Mouse (Mus musculus) liver (tissue): Measurements from ENCODE around the gene Zfp839.
A peak's percentile ranks its signal among the peaks of the same experiment; 100 is the strongest.
"Not testable (repeated sequence)": the region's sequence is repeated elsewhere in the genome, so short reads cannot be mapped to it uniquely, and the experiment has no call there.

Source experiments
- DNase-seq: peaks from one replicate; pipeline ENCODE4 v3.0.0-alpha.2; 2020; ENCODE audit warnings: mixed read lengths

The Zfp839 gene

GRCm38 (mm10) chr12:110841731-110842493, 8.1 kb upstream of the Zfp839 start:
- DNase-seq: no peak

- peak; percentile 86 for DNase-seq
These were observed 6.6 kb upstream of the Zfp839 start for GRCm38 (mm10) chr12:110843194-110844048.

DNA sequence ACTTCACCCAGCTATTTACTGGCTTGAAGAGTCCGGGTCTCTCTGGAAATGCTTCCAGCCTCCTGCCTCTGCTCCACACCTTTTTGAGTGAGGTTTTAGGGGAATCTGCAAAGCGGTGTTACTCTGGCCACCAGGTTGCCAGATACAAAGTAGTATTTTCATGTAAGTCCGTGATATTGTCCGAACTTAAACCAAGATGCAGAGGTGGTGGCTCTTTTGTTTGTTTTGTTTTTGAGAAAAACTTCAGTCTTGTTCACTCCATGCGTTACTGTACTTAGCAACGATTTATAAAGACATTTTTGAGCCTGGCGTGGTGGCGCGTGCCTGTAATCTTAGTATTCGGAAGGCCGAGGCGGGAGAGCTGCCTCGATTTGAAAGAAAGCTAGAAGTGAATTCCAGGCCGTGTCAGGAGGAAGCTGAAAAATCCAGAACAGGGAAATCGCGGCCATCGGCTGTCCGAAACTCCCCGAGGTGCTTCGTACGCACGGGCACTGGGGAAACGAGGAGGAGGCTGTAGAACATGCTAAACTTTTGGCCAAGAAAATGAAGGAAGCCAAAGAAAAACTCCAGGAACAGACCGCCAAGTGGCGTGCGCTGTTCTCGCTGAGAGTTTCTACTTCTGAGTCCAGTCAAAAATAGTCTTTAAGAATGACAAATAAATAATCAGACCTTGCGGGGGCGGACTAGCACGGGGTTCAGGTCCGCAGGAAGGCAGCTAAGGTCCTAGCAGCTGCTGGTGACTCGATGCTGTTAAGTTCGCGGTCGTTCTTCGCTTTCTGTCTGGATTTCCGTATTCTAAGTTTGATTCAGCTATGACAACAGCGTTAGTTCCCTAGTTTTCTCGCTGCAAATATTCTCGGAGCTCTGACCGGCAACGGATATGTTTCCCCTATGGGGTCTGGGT, 5.6 kb upstream of the Zfp839 start:
- peak; percentile 44 for DNase-seq

DNA sequence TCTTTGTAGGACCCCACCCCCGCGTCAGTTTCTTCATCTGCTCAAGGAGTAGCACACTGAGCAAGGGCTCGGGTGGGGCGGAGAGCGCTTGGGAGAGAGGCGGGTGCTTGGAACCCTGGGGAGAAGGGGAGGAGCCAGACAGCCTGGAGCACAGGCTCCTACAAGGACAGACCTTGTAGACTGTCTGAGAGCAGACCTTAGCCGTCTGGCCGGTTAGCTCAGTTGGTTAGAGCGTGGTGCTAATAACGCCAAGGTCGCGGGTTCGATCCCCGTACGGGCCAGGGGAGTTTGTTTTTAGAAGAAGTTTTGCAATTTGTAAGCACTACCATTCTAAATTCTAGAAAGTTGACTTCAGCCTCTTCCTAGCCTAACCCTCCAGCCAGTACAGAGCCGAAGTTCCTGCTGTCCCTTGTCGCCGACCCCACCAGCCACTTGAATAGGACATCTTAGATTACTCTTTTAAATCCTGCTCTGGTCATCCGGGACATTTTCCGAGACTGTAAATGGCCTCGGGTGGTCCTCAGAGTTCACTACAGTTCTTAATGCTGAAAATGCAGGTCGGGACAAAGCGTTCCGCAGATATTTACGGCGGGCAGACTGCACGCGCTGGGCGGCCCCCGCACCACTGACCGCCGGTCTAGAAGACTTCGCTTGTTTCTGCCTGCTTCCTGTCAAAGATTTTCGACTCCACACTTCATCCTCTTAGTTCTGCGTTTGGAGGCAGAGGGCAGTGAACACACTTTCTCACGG, 4.7 kb upstream of the Zfp839 start:
- DNase-seq: peak; percentile 97

DNA sequence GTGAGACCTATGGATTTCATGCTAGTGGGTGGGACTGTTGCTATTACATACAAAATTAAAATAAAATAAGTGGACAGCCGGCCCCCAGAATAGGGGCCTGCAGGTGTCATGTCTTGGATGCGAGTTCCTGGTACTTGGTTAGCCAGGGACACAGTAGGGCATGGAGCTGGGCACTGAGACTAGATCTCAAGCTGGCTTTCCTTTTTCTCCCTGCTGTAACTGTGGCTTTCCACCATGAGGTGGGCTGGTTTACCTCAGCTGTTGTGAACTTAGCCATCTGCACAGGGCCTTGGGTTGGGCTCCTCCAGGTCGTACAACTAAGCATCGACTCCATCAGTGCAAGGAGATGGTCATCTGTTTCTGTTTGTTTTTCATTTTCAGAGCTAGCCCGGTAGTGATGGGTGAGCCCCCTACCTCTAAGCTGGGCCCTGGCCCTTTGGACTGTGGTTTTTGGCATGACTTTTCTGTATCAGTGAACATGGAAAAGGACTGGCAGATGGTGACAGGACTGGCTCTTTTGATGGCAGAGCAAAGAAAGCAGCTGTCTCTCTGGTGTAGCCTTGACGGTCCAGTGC, 3.8 kb upstream of the Zfp839 start:
- DNase-seq: no peak

- no peak for DNase-seq
These were observed 840 bp downstream of the Zfp839 start for GRCm38 (mm10) chr12:110850929-110851256.

DNA sequence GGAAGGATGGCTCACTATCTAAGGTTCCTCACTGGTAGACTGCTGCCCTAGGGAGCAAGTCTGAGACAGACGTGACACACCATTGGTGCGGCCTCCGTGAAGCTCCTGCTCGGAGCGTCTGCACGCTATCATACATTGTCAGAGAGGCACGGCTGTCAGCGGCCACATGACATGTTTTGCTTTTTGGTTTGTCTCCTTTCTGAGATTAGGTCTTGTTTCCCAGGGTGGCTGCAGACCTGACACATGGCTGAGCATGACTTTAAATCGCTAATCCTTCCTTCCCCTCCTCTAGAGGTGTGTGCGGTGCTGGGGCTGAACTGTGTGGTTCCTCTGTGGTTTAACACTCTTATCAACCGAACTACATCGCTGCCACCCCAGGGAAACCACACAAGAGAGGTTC, 1.4 kb downstream of the Zfp839 start:
- peak; percentile 66 for DNase-seq

- no peak for DNase-seq
These were observed 1.9 kb downstream of the Zfp839 start for GRCm38 (mm10) chr12:110851923-110852322.

DNA sequence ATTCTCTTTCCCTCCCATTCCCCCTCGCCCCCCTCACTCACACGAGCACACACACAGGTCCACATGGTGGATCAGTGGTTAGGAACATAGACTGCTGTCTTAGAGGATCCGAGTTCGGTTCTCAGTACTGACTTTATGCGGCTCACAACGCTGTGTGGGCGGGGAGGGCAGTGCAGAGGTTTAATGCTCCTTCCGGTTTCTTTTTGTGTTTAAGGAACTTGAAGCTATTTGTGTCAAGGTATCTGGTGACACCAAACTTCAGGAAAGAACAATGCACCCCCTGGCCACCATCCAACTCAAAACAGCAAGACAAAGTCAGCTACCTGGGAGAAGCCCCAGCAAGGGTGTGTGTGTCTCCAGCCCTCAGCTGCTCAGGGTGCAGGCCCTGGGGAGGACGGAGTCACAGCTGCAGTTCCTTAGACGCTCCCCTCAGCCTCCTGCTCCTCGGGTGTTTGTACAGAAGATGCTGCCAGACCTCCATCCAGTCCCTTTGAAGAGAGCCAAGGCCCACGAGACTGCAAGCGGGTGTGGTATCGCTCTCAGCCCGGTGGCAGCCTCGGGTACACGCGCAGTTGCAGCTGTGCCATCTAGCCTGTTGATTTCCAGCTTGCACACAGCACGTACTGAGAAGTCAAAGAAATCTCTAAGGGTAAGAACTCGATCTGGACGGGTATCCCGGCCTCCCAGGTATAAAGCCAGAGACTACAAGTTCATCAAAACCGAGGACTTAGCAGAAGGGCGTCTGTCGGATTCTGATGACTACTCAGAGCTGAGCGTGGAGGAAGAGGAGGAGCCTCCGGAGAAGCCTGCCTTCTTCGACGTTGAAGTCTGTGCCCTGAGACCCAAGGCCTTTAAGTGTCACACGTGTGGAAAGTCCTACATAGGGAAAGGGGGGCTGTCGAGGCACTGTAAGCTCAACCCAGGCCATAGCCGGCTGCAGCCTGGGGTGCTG, 5.0 kb downstream of the Zfp839 start:
- no peak for DNase-seq

- DNase-seq: no peak
These were observed 7.1 kb downstream of the Zfp839 start for GRCm38 (mm10) chr12:110857196-110857595.

DNA sequence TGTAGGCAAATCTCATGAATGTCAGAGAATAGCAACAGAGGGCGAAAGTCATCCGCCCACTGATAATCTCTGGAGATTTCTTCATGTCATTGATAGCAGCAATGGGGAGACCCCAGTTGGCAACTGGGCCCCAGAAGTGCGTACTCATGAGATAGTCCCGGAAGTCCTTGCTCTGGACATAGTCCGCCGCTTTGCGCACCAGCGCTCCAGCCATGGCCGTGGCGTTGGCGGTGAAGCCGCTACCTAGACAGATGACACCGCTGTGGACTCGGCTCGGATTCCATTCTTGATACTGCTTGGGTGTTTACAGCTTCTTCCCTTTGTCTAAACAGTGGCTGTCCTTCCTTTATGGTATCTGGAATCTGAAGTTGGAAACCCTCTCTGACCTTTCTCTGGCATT, 8.6 kb downstream of the Zfp839 start:
- DNase-seq: not testable (repeated sequence)

DNA sequence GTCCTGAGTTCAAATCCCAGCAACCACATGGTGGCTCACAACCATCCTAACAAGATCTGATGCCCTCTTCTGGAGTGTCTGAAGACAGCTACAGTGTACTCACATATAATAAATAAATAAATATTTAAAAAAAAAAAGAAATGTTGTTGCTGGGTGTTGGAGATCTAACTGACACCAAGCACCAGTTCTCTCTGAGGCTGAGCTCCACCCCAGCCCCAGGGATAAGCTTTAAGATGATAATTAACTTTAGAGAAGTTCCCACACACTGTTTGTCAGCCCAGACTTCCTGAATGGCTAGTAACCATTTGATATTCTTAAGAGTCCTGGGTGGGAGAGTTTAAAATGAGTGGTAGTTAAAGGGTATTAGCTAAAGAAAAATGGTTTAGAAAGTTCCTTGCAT, 10.2 kb downstream of the Zfp839 start:
- DNase-seq: no peak

DNA sequence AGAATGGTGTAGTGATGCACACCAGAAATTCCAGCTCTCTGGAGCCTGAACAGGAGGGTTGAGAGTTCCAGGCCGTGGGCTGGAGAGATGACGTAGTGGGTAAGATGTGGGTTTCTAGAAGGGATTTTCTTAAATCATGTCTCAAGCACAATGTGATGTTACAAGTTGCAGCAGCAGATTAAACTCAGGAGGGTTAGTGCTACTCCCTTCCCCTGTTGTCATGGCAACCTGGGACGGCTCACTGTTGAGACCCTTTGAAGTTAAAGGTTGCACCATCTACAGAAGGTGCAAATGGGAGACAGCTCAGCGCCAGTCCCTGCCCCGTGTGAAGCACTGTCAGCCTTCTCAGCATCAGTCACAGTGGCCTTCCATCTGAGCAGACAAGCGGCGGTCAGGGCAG, 11.2 kb downstream of the Zfp839 start:
- no peak for DNase-seq

- no peak for DNase-seq
These were observed 14.0 kb downstream of the Zfp839 start for GRCm38 (mm10) chr12:110864008-110864407.

- DNase-seq: no peak
These were observed 15.5 kb downstream of the Zfp839 start for GRCm38 (mm10) chr12:110865571-110865970.

GRCm38 (mm10) chr12:110865989-110866388, 15.9 kb downstream of the Zfp839 start:
- DNase-seq: no peak

GRCm38 (mm10) chr12:110870107-110870506, 20.1 kb downstream of the Zfp839 start:
- peak; percentile 69 for DNase-seq

- no peak for DNase-seq
These were observed 21.2 kb downstream of the Zfp839 start for GRCm38 (mm10) chr12:110871247-110871646.

GRCm38 (mm10) chr12:110875351-110875750, 25.3 kb downstream of the Zfp839 start:
- DNase-seq: no peak

DNA sequence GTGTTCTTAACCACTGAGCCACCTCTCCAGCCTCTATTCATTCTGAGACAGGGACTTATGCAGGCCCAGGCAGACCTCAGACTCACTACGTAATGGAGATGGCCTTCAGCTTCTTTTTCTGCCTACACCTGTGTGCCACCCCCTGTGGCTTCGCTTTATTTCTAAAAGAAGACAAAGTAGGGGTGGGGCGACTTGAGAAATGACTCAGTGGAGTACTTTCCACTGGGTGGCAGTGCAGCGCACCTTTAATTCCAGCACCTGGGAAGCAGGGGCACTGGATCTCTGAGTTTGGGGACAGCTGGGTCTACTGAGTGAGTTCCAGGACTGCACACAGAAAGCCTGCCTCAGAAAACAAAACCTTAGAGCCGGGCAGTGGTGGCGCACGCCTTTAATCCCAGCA, 32.2 kb downstream of the Zfp839 start:
- DNase-seq: no peak

GRCm38 (mm10) chr12:110885251-110885650, 35.2 kb downstream of the Zfp839 start:
- DNase-seq: no peak
